Mouse (Mus musculus) embryonic facial prominence, embryonic 10.5 days (tissue): Measurements from ENCODE around the gene Cactin. TPM values are rescaled to one million over a fixed set of nuclear protein-coding genes. Genes with fewer than 3 reads are reported as not detected.

ENCODE experiments used
- DNase-seq: peaks from one replicate; pipeline ENCODE4 v3.0.0-alpha.2; 2017; ENCODE audit warnings: low spot score
- H3K27ac ChIP-seq: fragments of 300-500 bp; sonication (generic); replicated peaks from 2 replicates; pipeline ENCODE4 v1.5.1; 2016; ENCODE audit warnings: mild to moderate bottlenecking
- H3K27me3 ChIP-seq: fragments of 300-500 bp; sonication (generic); replicated peaks from 2 replicates; pipeline ENCODE4 v1.6.1; 2016; ENCODE audit warnings: low read depth, mild to moderate bottlenecking; ENCODE audit not compliant: poor library complexity, severe bottlenecking
- H3K36me3 ChIP-seq: fragments of 300-500 bp; sonication (generic); replicated peaks from 2 replicates; pipeline ENCODE4 v1.6.1; 2016; ENCODE audit warnings: mild to moderate bottlenecking, moderate library complexity
- H3K4me1 ChIP-seq: fragments of 300-500 bp; sonication (generic); 2 replicates; pipeline ENCODE4 v1.6.1; 2016
- H3K4me3 ChIP-seq: fragments of 300-500 bp; sonication (generic); 2 replicates; pipeline ENCODE4 v1.5.1; 2016; ENCODE audit warnings: mild to moderate bottlenecking, moderate library complexity
- H3K9me3 ChIP-seq: fragments of 300-500 bp; sonication (generic); 2 replicates; pipeline ENCODE4 v1.6.1; 2016; ENCODE audit warnings: mild to moderate bottlenecking
- WGBS: fragments of 180-500 bp; shearing (Covaris S2); methylation state at CpG from one replicate; pipeline ENCODE4 v1.1.7; 2016; 5-methylcytosine and 5-hydroxymethylcytosine counted together
- polyA plus RNA-seq: library from polyadenylated mRNA; unstranded; fragments of >200 nt; fragmentation: Nextera tagmentation; extraction: Ambion mirVana; gene quantifications from 2 replicates; pipeline ENCODE4 v1.2.1, GENCODE M21; 2016

Gene Cactin
- polyA plus RNA-seq, 1 experiment from 2014 or later, result 52.3 TPM

DNA sequence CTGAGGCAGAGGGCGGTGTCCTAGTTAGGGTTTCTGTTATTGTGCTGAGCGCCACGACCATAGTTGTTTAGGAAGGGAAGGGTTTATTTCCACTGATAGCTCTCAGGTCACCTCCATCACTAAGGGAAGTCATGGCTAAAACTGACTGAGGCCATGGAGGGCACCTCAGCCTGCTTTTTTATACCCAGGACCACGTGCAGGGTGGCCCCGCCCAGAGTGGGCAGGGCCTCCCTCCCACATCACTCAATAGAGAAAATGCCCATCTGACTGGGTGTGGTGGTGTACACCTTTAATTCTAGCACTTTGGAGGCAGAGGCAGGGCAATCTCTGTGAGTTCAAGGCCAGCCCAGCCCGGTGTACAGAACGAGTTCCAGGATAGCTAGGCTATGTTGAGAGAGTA is 6.7 kb upstream of the Cactin start:
- H3K9me3 ChIP-seq, result no peaks in the 10 kb centered on the region
- 83% methylated on average over 7 of the region's 7 CpGs for WGBS
- H3K36me3 ChIP-seq, result peaks cover 97% of the 10 kb centered on the region

DNA sequence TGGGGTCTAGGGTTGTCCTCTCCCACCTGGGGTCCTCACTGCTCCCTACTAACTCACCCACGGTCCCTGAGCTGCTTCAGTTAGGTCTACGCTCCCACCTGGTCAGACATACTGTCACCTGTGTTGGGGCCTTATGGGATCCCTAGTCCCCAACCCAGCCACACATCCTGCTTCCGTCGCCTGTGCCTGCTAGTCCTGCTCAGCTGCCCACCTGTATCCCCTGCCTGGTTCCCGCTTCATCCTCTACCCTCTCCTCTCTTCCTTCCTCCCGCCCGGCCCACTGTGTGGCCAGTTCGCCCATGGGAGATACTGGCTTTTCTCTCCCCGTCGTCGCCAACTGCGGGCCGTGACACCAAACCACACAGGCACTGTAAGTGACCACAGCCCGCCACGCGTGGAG is 5.3 kb upstream of the Cactin start:
- Histone ChIP-seq H3K27ac (no peak overlapping the region), H3K4me3 (no peak overlapping the region), H3K4me1 (peaks cover 43% of the 10 kb centered on the region), H3K9me3 (no peaks in the 10 kb centered on the region), H3K36me3 (peaks cover 83% of the 10 kb centered on the region), H3K27me3 (0 out of 2 replicates have a peak, but pooled peaks cover 6% of the 10 kb centered on the region)
- DNase-seq, result no peak
- 89% methylated on average over 16 of the region's 16 CpGs for WGBS

More for the DNA sequence above, 6.7 kb upstream of the Cactin start:
- H3K4me1 ChIP-seq, result peaks cover 36% of the 10 kb centered on the region
- DNase-seq, result no peak
- H3K27ac ChIP-seq, result no peak overlapping the region
- no peak overlapping the region for H3K4me3 ChIP-seq
- H3K27me3 ChIP-seq, result 0 out of 2 replicates have a peak, but pooled peaks cover 6% of the 10 kb centered on the region

DNA sequence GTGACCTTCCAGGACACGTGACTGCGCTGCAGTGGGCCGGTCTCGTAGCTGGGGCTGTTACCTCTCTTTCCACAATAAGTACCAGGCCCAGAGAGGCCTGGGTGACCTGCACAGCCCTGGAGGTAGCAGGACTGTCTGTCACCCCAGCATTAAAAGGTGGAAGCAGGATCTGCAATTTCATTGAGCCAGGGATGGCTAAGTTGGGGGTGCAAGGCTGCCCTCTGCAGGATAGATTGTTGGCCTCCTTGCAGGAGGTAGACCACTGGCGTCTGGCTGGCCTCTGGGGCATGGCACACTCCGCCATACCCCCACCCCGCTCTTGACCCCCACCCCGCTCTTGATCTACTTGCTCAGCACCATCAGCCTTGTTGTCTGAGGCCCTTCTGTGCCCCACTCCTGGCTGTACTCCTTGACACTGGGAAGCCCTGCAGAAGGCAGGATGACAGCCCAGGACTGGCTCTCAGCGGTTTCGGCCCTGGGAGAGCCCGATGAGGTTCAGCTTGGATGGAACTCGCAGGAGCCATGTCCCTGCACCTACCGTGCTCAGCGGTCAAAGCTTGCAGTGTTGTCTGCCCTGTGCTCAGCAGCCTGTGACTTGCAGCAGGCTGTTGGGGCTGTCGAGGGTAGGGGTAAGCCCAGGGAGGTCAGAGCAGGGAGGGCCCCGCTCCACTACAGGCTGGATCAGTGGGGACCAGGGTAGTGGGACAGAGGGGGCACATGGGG is 4.4 kb upstream of the Cactin start:
- DNase-seq, result peak; percentile 49
- Histone ChIP-seq H3K4me3 (peak overlapping the region; percentile 44), H3K27me3 (0 out of 2 replicates have a peak, but pooled peaks cover 6% of the 10 kb centered on the region), H3K36me3 (peaks cover 74% of the 10 kb centered on the region), H3K27ac (peak overlapping the region; percentile 63), H3K4me1 (peaks cover 44% of the 10 kb centered on the region), H3K9me3 (no peaks in the 10 kb centered on the region)
- 41% methylated on average over 16 of the region's 16 CpGs for WGBS

DNA sequence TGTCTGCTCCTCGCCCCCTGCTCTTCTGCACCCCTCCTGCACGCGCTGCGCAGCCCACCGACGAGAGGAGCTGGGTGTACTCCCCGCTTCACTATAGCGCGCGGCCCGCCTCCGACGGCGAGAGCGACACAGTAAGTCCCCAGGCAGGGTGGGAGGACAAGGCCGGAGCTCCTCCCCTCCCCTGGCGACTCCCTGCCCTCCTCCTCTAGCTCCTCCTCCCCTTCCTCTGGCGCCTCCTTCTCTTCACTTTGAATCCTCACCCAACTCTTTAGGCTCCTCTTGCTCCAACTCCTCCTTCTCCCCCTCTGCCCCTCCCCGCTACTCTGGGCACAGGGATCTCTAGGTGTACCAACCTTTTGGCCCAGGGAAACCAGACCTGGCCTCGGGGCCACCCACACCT is 3.6 kb upstream of the Cactin start:
- 7% methylated on average over 20 of the region's 20 CpGs for WGBS
- no peaks in the 10 kb centered on the region for H3K9me3 ChIP-seq
- 0 out of 2 replicates have a peak, but pooled peaks cover 6% of the 10 kb centered on the region for H3K27me3 ChIP-seq
- H3K36me3 ChIP-seq, result peaks cover 69% of the 10 kb centered on the region
- DNase-seq, result peak; percentile 69
- H3K4me1 ChIP-seq, result peaks cover 51% of the 10 kb centered on the region
- H3K27ac ChIP-seq, result peak overlapping the region; percentile 63
- peak overlapping the region; percentile 44 for H3K4me3 ChIP-seq

DNA sequence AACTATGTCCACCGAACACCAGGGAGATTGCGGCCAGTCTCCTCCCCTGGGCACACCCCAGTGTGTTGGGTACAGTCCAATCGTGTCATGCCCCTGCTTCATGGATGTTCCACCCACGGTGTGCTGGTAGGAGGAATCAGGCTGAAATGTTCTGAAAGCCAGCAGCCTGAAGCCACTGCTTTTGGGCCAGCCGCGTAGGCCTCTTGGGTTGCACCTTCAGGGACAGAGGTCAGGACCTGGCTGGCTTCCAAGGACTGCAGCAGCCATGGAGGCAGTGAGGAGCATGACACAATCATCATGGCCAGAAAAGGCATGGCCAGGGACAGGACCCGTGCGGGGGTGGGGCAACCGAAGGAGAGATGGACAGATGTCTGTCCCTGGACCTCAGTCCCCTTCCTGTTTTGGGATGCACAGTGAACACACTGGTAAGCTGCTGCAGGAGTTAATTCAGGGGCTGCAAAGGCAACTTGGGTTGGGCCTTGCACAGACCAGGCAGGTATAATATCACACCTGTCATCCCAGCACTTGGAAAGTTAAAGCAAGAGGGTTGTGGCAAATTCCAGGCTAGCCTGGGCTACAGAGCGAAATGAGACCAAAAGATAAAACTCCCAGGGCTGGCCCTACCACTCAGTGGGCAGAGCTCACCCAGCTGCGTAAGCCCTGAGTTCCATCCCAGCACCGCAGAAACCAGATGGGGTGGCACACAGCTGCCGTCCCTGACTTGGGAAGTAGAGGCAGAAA is 2.1 kb upstream of the Cactin start:
- peaks cover 55% of the 10 kb centered on the region for H3K4me1 ChIP-seq
- H3K27ac ChIP-seq, result peak overlapping the region; percentile 95; the same call in 1 of the 2 replicates
- 0 out of 2 replicates have a peak, but pooled peaks cover 6% of the 10 kb centered on the region for H3K27me3 ChIP-seq
- WGBS, result 91% methylated on average over 13 of the region's 13 CpGs
- H3K4me3 ChIP-seq, result peak overlapping the region; percentile 87
- peaks cover 69% of the 10 kb centered on the region for H3K36me3 ChIP-seq
- no peak for DNase-seq
- H3K9me3 ChIP-seq, result no peaks in the 10 kb centered on the region

DNA sequence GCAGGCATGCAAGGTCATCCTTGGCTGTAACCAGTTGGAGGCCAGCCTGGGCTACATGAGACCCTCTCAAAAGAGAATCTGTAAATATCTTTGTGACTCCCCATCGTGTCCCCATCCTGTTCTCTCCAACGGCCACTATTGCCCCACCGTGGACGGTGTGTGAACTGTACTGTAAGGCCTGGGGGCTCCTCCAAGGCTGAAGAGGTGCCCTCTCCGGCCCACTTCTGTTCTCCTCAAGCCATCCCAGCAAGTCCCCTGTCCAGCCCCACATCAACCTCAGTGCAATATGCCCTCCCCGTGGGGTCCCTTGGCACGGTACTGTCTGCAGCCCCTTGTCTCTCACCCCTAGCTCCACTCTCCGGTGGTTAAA is 1.6 kb upstream of the Cactin start:
- Histone ChIP-seq H3K36me3 (peaks cover 69% of the 10 kb centered on the region), H3K4me3 (peak overlapping the region; percentile 87), H3K9me3 (no peaks in the 10 kb centered on the region), H3K27ac (peak overlapping the region; percentile 95), H3K27me3 (0 out of 2 replicates have a peak, but pooled peaks cover 6% of the 10 kb centered on the region), H3K4me1 (peaks cover 55% of the 10 kb centered on the region)
- 39% methylated on average over 8 of the region's 8 CpGs for WGBS
- peak; percentile 31 for DNase-seq

DNA sequence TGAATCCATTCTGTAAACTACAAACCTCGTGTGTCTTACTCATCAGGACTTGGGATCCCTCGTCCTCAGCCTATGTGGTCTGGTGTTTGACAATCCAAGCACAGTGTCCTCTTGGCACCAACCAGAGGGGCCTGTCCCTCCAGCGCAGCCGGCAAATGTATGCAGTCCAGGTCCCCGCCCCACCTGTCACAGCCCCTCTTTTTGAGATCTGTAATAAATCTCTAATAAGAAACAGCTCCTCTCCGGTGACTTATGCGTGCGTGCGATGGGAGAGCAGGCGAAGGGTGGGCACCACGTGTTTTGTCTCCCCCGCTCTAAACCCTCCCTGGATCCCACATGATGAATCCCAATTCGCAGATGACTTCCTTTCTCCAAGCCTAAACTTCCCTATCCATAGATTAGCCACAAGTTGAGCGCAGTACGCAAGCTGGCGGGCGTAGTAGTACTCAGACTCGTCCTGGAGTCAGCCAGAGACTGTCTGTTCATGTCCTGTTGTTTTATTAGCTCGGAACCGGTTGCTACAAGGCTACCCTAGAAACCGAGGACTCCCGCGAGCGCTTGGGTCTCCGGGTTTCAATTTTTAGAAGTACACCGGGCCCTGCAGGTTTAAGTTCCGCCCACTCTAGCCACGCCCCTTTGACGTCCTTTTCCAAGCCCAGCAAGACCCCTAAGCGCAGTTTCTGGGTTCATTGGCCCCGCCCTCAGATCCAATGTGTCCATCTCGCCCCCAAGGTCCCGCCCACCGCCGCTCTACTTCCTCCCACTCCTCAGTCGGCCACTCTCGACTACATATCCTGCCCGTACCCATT is 958 bp upstream of the Cactin start:
- Histone ChIP-seq H3K4me1 (peaks cover 55% of the 10 kb centered on the region), H3K27me3 (0 out of 2 replicates have a peak, but pooled peaks cover 6% of the 10 kb centered on the region), H3K36me3 (peaks cover 69% of the 10 kb centered on the region), H3K9me3 (no peaks in the 10 kb centered on the region), H3K4me3 (peak overlapping the region; percentile 87), H3K27ac (peak overlapping the region; percentile 95)
- WGBS, result 2% methylated on average over 38 of the region's 38 CpGs
- peak; percentile 98 for DNase-seq

DNA sequence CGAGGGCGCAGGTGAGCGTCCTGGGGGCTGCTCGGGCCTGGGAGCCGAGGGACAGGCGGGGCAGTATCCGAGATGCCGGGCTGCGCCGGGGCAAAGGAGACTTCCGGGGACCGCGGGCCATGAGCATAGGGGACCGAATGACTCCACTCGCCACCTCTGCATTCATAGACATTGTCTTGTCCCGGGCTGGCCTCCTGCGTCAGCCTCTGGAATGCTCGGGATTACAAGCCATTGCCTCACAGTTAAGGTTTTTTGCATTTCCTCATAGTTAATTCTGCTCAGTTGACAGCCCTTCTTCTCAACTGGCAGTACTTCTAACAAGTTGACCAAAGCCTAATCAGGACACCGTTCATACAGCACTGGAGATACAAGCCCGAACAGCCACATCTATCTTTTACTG is 533 bp downstream of the Cactin start:
- Histone ChIP-seq H3K27ac (peak overlapping the region; percentile 95), H3K4me3 (peak overlapping the region; percentile 87), H3K9me3 (no peaks in the 10 kb centered on the region), H3K27me3 (no peaks in the 10 kb centered on the region), H3K36me3 (peaks cover 69% of the 10 kb centered on the region), H3K4me1 (peaks cover 47% of the 10 kb centered on the region)
- no peak for DNase-seq
- 3% methylated on average over 20 of the region's 20 CpGs for WGBS

DNA sequence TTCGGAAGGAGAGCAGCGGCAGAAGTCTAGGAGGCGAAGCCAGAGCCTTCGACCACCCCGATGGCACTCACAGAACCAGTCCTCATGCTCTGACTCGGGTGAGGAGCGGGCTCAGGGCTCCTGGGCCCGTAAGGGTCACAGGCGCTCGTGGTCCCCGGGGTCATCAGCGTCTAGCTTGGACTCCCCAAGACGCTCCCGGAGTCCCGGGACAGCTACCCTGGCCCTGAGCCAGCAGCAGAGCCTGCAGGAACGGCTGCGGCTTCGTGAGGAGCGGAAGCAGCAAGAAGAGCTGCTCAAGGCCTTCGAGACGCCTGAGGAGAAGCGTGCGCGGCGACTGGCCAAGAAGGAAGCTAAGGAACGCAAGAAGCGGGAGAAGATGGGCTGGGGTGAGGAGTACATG is 1.5 kb downstream of the Cactin start:
- H3K27ac ChIP-seq, result no peak overlapping the region
- H3K9me3 ChIP-seq, result no peaks in the 10 kb centered on the region
- WGBS, result 95% methylated on average over 27 of the region's 27 CpGs
- no peak for DNase-seq
- H3K27me3 ChIP-seq, result no peaks in the 10 kb centered on the region
- H3K4me3 ChIP-seq, result peak overlapping the region; percentile 87
- H3K4me1 ChIP-seq, result peaks cover 44% of the 10 kb centered on the region
- H3K36me3 ChIP-seq, result peaks cover 69% of the 10 kb centered on the region

DNA sequence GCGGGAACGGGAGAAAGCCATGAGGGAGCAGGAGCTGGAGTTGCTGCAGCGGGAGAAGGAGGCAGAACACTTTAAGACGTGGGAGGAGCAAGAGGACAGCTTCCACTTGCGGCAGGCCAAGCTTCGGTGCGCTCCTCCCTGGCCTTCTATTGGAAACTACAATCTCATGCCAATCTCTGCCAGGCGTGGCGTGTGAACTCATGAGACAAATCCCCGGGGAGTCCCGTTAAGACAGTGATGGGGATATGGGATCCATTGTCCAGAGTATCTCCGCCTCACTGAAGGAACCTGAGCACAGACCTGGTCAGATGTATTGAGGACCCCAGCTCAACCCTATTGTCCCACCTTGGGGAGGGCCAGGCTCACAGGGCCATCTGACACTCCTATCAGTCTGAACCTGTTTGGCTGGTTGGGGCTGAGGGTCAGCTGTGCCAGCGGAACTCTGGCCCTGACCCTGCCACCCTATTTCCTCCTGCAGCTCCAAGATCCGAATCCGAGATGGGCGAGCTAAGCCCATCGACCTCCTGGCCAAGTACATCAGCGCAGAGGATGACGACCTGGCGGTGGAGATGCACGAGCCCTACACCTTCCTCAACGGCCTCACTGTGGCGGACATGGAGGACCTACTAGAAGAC is 2.4 kb downstream of the Cactin start:
- Histone ChIP-seq H3K4me1 (peaks cover 43% of the 10 kb centered on the region), H3K4me3 (peak overlapping the region; percentile 87; the same call in 1 of the 2 replicates), H3K27ac (no peak overlapping the region), H3K27me3 (no peaks in the 10 kb centered on the region), H3K9me3 (no peaks in the 10 kb centered on the region), H3K36me3 (peaks cover 68% of the 10 kb centered on the region)
- DNase-seq, result no peak
- 94% methylated on average over 23 of the region's 23 CpGs for WGBS

DNA sequence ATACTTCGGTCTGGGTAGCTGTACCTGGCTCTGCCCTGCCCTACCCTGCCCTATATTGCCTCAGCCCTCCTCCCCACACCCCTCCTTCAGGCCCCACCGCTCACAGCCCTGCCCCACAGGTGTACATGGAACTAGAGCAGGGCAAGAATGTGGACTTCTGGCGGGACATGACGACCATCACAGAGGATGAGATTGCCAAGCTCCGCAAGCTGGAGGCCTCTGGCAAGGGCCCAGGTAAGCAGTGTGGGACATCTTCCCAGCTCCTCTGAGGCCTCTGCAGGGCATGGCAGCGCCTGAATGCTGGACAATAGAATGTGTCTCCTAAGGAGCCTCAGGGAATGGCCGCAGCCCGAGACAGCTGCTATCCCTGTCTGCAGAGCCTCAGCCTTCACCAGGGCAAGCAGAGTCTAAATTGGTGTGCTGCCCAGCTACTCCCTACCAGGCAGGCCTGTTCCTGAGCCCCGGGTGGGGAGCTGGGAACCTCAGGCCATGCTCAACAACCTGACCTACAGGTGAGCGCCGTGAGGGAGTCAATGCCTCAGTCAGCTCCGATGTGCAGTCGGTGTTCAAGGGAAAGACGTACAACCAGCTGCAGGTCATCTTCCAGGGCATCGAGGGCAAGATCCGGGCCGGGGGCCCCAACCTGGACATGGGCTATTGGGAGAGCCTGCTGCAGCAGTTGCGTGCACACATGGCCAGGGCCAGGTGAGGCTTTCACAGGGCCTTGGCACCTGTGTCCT is 3.1 kb downstream of the Cactin start:
- WGBS, result 94% methylated on average over 18 of the region's 18 CpGs
- Histone ChIP-seq H3K4me3 (peak overlapping the region; percentile 14), H3K9me3 (no peaks in the 10 kb centered on the region), H3K27ac (no peak overlapping the region), H3K27me3 (no peaks in the 10 kb centered on the region), H3K36me3 (peaks cover 68% of the 10 kb centered on the region), H3K4me1 (peaks cover 43% of the 10 kb centered on the region)
- DNase-seq, result no peak
